Mouse (Mus musculus) cerebellum, adult 11-12 months (tissue): ENCODE data around the gene Chn1.

ENCODE experiments used
- DNase-seq: peaks from one replicate; pipeline ENCODE4 v3.0.0; 2022

Chn1 gene

GRCm38 (mm10) chr2:73588951-73589350 is 186.2 kb downstream of the Chn1 start:
- no peak for DNase-seq

- DNase-seq, result no peak
Observed at GRCm38 (mm10) chr2:73587109-73587506, 188.0 kb downstream of the Chn1 start.

GRCm38 (mm10) chr2:73586392-73587108 is 188.6 kb downstream of the Chn1 start:
- no peak for DNase-seq

- no peak for DNase-seq
Observed at GRCm38 (mm10) chr2:73585347-73585831, 189.8 kb downstream of the Chn1 start.

GRCm38 (mm10) chr2:73584645-73585346 is 190.3 kb downstream of the Chn1 start:
- DNase-seq, result peak; percentile 36

GRCm38 (mm10) chr2:73580720-73581119 is 194.4 kb downstream of the Chn1 start:
- DNase-seq, result no peak

- no peak for DNase-seq
Observed at GRCm38 (mm10) chr2:73580166-73580565, 195.0 kb downstream of the Chn1 start, which contains the start of gene Chrna1. TSS of gene Chrna1 (minus strand) at chr2:73580338.

GRCm38 (mm10) chr2:73579168-73579567 is 196.0 kb downstream of the Chn1 start:
- DNase-seq, result no peak

GRCm38 (mm10) chr2:73574418-73574817 is 200.7 kb downstream of the Chn1 start:
- no peak for DNase-seq

- no peak for DNase-seq
Observed at GRCm38 (mm10) chr2:73573556-73573955, 201.6 kb downstream of the Chn1 start.

GRCm38 (mm10) chr2:73572539-73573372 is 202.4 kb downstream of the Chn1 start:
- DNase-seq, result peak; percentile 71

- DNase-seq, result no peak
Observed at GRCm38 (mm10) chr2:73571901-73572300, 203.2 kb downstream of the Chn1 start.

GRCm38 (mm10) chr2:73571304-73571703 is 203.8 kb downstream of the Chn1 start:
- no peak for DNase-seq

GRCm38 (mm10) chr2:73566989-73567605 is 208.0 kb downstream of the Chn1 start:
- no peak for DNase-seq

GRCm38 (mm10) chr2:73566162-73566561 is 209.0 kb downstream of the Chn1 start:
- DNase-seq, result no peak

- DNase-seq, result no peak
Observed at GRCm38 (mm10) chr2:73563690-73564089, 211.5 kb downstream of the Chn1 start.

- no peak for DNase-seq
Observed at GRCm38 (mm10) chr2:73562656-73563055, 212.5 kb downstream of the Chn1 start.

- no peak for DNase-seq
Observed at GRCm38 (mm10) chr2:73561665-73562063, 213.5 kb downstream of the Chn1 start.

- DNase-seq, result no peak
Observed at GRCm38 (mm10) chr2:73560899-73561664, 214.1 kb downstream of the Chn1 start.
